Mouse (Mus musculus): ENCODE results near the gene Slc27a5. TPM values are rescaled to one million over a fixed set of nuclear protein-coding genes. Genes with fewer than 3 reads are reported as not detected.

Slc27a5 gene
- not detected for total RNA-seq (2021)
- long read RNA-seq, experiment 1: 0 reads
- long read RNA-seq, experiment 2: 0 reads

- intact Hi-C loops (cut with DNase I; ENCODE audit: low total_unique reads): loop anchor here (10.0 kb wide), 1 partner anchor 83 kb away; no protein-coding TSS in a partner anchor
- no peak for DNase-seq
These were observed at the start of gene Slc27a5 for GRCm38 (mm10) chr7:12998053-12998452. TSS of gene Slc27a5 (minus strand) at chr7:12998192.

- no peak for DNase-seq
- intact Hi-C loops (cut with DNase I; ENCODE audit: low total_unique reads): loop anchor here (5.0 kb wide), 1 partner anchor 39 kb away; no protein-coding TSS in a partner anchor
These were observed 48.1 kb upstream of the Slc27a5 start for GRCm38 (mm10) chr7:13046084-13046483.

- no peak for DNase-seq
- intact Hi-C loops (cut with DNase I; ENCODE audit: low total_unique reads): no loop called here
These were observed 46.2 kb upstream of the Slc27a5 start for GRCm38 (mm10) chr7:13044254-13044625.

- no peak for DNase-seq
- intact Hi-C loops (cut with DNase I; ENCODE audit: low total_unique reads): no loop called here
These were observed 45.7 kb upstream of the Slc27a5 start for GRCm38 (mm10) chr7:13043445-13044253.

- intact Hi-C loops (cut with DNase I; ENCODE audit: low total_unique reads): no loop called here
- no peak for DNase-seq
These were observed 45.1 kb upstream of the Slc27a5 start for GRCm38 (mm10) chr7:13043120-13043444.

GRCm38 (mm10) chr7:13042511-13042910, 44.5 kb upstream of the Slc27a5 start:
- intact Hi-C loops (cut with DNase I; ENCODE audit: low total_unique reads): no loop called here
- no peak for DNase-seq

- intact Hi-C loops (cut with DNase I; ENCODE audit: low total_unique reads): no loop called here
- DNase-seq: no peak
These were observed 43.3 kb upstream of the Slc27a5 start for GRCm38 (mm10) chr7:13041256-13041655.

- intact Hi-C loops (cut with DNase I; ENCODE audit: low total_unique reads): no loop called here
These were observed 41.2 kb upstream of the Slc27a5 start for GRCm38 (mm10) chr7:13039181-13039580.

GRCm38 (mm10) chr7:13038621-13039169, 40.7 kb upstream of the Slc27a5 start:
- intact Hi-C loops (cut with DNase I; ENCODE audit: low total_unique reads): no loop called here
- no peak for DNase-seq

More at GRCm38 (mm10) chr7:13039181-13039580, 41.2 kb upstream of the Slc27a5 start:
- no peak for DNase-seq

GRCm38 (mm10) chr7:13037901-13038555, 40.0 kb upstream of the Slc27a5 start, which contains the start of gene Ube2m:
TSS of gene Ube2m (minus strand) at chr7:13038275.
- DNase-seq: peak; percentile 98
- intact Hi-C loops (cut with DNase I; ENCODE audit: low total_unique reads): no loop called here

- intact Hi-C loops (cut with DNase I; ENCODE audit: low total_unique reads): no loop called here
- peak; percentile 48 for DNase-seq
These were observed 39.4 kb upstream of the Slc27a5 start for GRCm38 (mm10) chr7:13037366-13037765.

- no peak for DNase-seq
- intact Hi-C loops (cut with DNase I; ENCODE audit: low total_unique reads): no loop called here
These were observed 38.8 kb upstream of the Slc27a5 start for GRCm38 (mm10) chr7:13036806-13037205.

- no peak for DNase-seq
- intact Hi-C loops (cut with DNase I; ENCODE audit: low total_unique reads): no loop called here
These were observed 37.3 kb upstream of the Slc27a5 start for GRCm38 (mm10) chr7:13035211-13035855.

GRCm38 (mm10) chr7:13034148-13034977, 36.4 kb upstream of the Slc27a5 start, which contains the start of gene Chmp2a:
TSS of gene Chmp2a (minus strand) at chr7:13034807.
- DNase-seq: peak; percentile 97
- intact Hi-C loops (cut with DNase I; ENCODE audit: low total_unique reads): no loop called here

GRCm38 (mm10) chr7:13033451-13034147, 35.6 kb upstream of the Slc27a5 start:
- intact Hi-C loops (cut with DNase I; ENCODE audit: low total_unique reads): no loop called here
- DNase-seq: no peak

- DNase-seq: no peak
- intact Hi-C loops (cut with DNase I; ENCODE audit: low total_unique reads): no loop called here
These were observed 34.5 kb upstream of the Slc27a5 start for GRCm38 (mm10) chr7:13032541-13032940.

- no peak for DNase-seq
- intact Hi-C loops (cut with DNase I; ENCODE audit: low total_unique reads): no loop called here
These were observed 34.0 kb upstream of the Slc27a5 start for GRCm38 (mm10) chr7:13031983-13032382.

- intact Hi-C loops (cut with DNase I; ENCODE audit: low total_unique reads): no loop called here
- DNase-seq: no peak
These were observed 33.1 kb upstream of the Slc27a5 start for GRCm38 (mm10) chr7:13031069-13031468.

- intact Hi-C loops (cut with DNase I; ENCODE audit: low total_unique reads): no loop called here
- no peak for DNase-seq
These were observed 31.0 kb upstream of the Slc27a5 start for GRCm38 (mm10) chr7:13028986-13029385.
